Mouse (Mus musculus) lung, postnatal 14 days (tissue): ENCODE measurements around the gene Rbm12b1.
A peak's percentile ranks its signal among the peaks of the same experiment; 100 is the strongest.
"Not testable (repeated sequence)": the region's sequence is repeated elsewhere in the genome, so short reads cannot be mapped to it uniquely, and the experiment has no call there.

Experiments used
- DNase-seq: peaks from one replicate; pipeline ENCODE4 v3.0.0; 2021

Gene Rbm12b1

DNA sequence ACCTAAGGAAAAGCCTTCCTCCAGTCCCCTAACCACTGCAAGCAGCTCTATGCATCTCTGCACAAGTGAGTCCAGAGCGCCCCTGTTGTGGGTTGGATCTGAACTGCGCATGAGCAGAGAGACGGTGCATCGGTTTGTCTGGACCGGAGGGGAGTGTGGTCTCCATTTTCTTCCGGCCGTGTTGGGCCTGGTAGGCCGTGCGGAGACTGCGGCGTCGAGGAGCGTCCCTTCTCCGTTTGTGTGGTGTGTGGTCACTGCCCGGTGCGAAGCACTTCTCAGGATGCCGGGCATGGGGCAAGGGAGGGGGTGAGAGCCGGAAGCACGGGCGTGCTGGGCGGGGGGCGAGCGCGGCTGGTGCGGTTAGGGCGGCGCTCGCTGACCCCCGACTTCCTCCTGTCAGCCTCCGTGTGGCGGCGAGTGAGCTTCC, at the start of gene Rbm12b1:
Gene Rbm12b1 (plus strand): TSS at position 124 of the 427 bp plus-strand sequence.
- DNase-seq = peak; percentile 75

- DNase-seq = peak; percentile 8
Observed at GRCm38 (mm10) chr4:12140592-12141062, 563 bp downstream of the Rbm12b1 start.

GRCm38 (mm10) chr4:12141516-12141915, 1.5 kb downstream of the Rbm12b1 start:
- DNase-seq = not testable (repeated sequence)

- DNase-seq = no peak
Observed at GRCm38 (mm10) chr4:12147660-12148059, 7.6 kb downstream of the Rbm12b1 start.

- no peak for DNase-seq
Observed at GRCm38 (mm10) chr4:12170986-12171317, 30.9 kb downstream of the Rbm12b1 start.

- DNase-seq = peak; percentile 72
Observed at GRCm38 (mm10) chr4:12171318-12172091, 31.4 kb downstream of the Rbm12b1 start, which contains the start of gene Fam92a. Gene Fam92a, minus strand, starts transcription at chr4:12172015.

DNA sequence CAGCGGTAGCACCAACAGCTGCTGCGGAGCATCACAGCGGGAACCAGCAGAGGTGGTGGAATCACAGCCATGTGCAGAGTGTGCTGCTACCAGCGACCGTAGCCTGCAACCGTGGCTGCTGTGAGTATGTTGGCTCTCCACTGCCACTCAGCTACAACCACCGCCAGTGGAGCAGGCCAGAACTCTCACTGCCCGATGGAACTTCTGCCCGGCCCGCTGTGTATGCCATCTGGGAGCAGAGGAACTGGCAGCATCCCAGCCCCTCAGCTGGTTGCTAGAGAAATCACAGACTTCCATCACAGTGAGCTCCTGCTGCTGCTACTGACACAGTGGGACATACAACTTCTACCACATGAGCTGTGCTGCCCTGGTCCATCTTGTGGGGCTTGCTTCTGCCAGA, 38.9 kb downstream of the Rbm12b1 start:
- DNase-seq = no peak
